Comparison of ENCODE assay signal across 20 mouse cellular contexts in the genomic region with DNA sequence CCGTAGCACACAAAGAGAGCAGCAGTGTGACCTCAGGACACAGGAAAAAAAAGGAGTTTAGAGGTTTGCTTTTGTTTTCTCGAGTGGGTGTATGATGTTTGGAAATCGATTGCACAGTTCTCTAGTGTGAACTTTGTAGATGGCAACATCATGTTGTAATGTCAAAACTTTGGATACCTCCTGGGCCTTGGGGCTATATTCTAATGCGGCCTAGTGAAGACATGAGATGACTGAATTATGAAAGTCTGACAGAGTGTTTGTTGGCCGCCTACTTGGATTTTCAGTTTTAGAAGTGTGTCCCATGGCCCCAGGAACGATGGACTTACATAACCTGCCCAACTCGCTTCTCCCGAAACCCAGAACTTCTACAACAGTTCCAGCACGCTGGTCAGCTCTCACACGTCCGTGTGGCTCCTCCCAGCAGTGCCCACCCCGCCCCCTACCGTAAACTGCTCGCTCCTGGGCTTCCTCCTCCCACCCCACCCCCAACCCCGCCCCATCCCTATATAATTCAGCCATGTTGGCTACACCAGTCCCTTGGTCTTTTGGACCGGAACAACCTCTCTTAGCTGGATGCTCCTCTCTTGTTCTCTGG. TPM values are rescaled to one million over a fixed set of nuclear protein-coding genes. Genes with fewer than 3 reads are reported as not detected.
DNase-seq lines count a peak whose midpoint lies in the region; ATAC-seq and TF ChIP-seq lines count a peak whose summit lies in the region.
"Had no signal": no experiment of that assay in that cellular context is flagged by ENCODE, and none has a peak within 500 bp of the region (broad histone marks: within the 10 kb centered on the region; RNA-seq: fewer than 3 reads in every experiment).

No protein-coding gene starts in this region.

- no peaks in the 10 kb centered on the region for H3K36me3 ChIP-seq in lung, postnatal 0 days (ENCODE audit: insufficient read depth, low read length)
- H3K36me3 ChIP-seq in limb, embryonic 11.5 days (ENCODE audit: control insufficient read depth, insufficient read depth, low read length), result no peaks in the 10 kb centered on the region
- H3K36me3 ChIP-seq in hindbrain, embryonic 13.5 days, result no peaks in the 10 kb centered on the region
- H3K36me3 ChIP-seq: liver, embryonic 15.5 days; midbrain, embryonic 12.5 days; neural tube, embryonic 12.5 days had no signal

- 44% methylated on average over 16 of the region's 16 CpGs for WGBS in lung, postnatal 0 days
- WGBS in limb, embryonic 11.5 days, result 55% methylated on average over 16 of the region's 16 CpGs
- WGBS in hindbrain, embryonic 13.5 days, result 63% methylated on average over 16 of the region's 16 CpGs

- no peaks in the 10 kb centered on the region for H3K9me3 ChIP-seq in lung, postnatal 0 days (ENCODE audit: low read length)
- no peaks in the 10 kb centered on the region for H3K9me3 ChIP-seq in limb, embryonic 11.5 days (ENCODE audit: control insufficient read depth, low read length)
- H3K9me3 ChIP-seq in hindbrain, embryonic 13.5 days, result no peaks in the 10 kb centered on the region
- H3K9me3 ChIP-seq: liver, embryonic 15.5 days; midbrain, embryonic 12.5 days; neural tube, embryonic 12.5 days had no signal

- no peak overlapping the region for H3K27ac ChIP-seq in lung, postnatal 0 days (ENCODE audit: low read length)
- no peak overlapping the region for H3K27ac ChIP-seq in limb, embryonic 11.5 days (replicated peaks; ENCODE audit: low read depth, low read length)
- no peak overlapping the region for H3K27ac ChIP-seq in hindbrain, embryonic 13.5 days
- H3K27ac ChIP-seq: left cerebral cortex, adult 2 months; liver, embryonic 15.5 days; midbrain, embryonic 12.5 days; neural tube, embryonic 12.5 days had no signal

- no peak overlapping the region for H3K4me3 ChIP-seq in lung, postnatal 0 days (ENCODE audit: low read depth, low read length)
- H3K4me3 ChIP-seq in limb, embryonic 11.5 days (ENCODE audit: low read depth, low read length), result no peak overlapping the region
- H3K4me3 ChIP-seq in hindbrain, embryonic 13.5 days, result no peak overlapping the region
- H3K4me3 ChIP-seq: left cerebral cortex, adult 2 months; liver, embryonic 15.5 days; midbrain, embryonic 12.5 days; neural tube, embryonic 12.5 days had no signal

- no peak overlapping the region for H3K4me2 ChIP-seq in lung, postnatal 0 days (replicated peaks; ENCODE audit: low read depth, low read length)
- no peak overlapping the region for H3K4me2 ChIP-seq in limb, embryonic 11.5 days (ENCODE audit: low read depth, severe bottlenecking)
- H3K4me2 ChIP-seq in hindbrain, embryonic 13.5 days, result no peak overlapping the region
- H3K4me2 ChIP-seq: heart, embryonic 11.5 days; liver, embryonic 15.5 days; midbrain, embryonic 12.5 days; neural tube, embryonic 12.5 days had no signal

- no peaks in the 10 kb centered on the region for H3K27me3 ChIP-seq in lung, postnatal 0 days (replicated peaks; ENCODE audit: insufficient read depth, low read length)
- no peaks in the 10 kb centered on the region for H3K27me3 ChIP-seq in limb, embryonic 11.5 days (ENCODE audit: control insufficient read depth, insufficient read depth, low read length)
- H3K27me3 ChIP-seq in hindbrain, embryonic 13.5 days, result no peaks in the 10 kb centered on the region
- H3K27me3 ChIP-seq: midbrain, embryonic 12.5 days; neural tube, embryonic 12.5 days had no signal

- no peak for TF ChIP-seq EP300 in lung, postnatal 0 days (IDR thresholded peaks at IDR 0.05)

- no peak for TF ChIP-seq CTCF in lung, postnatal 0 days (IDR thresholded peaks at IDR 0.05)

- no peak overlapping the region for H3K9ac ChIP-seq in lung, postnatal 0 days (replicated peaks; ENCODE audit: low read depth)
- H3K9ac ChIP-seq in limb, embryonic 11.5 days (ENCODE audit: low read length), result no peak overlapping the region
- no peak overlapping the region for H3K9ac ChIP-seq in hindbrain, embryonic 13.5 days
- H3K9ac ChIP-seq: liver, embryonic 15.5 days; midbrain, embryonic 12.5 days; neural tube, embryonic 12.5 days had no signal

- peak; percentile 27 for DNase-seq in lung, postnatal 0 days (ENCODE audit: low spot score)
- DNase-seq in lung, postnatal 36 days, result no peak
- DNase-seq in embryo, embryonic 10.5 days (ENCODE audit: low spot score), result peak; percentile 31
- DNase-seq in limb, embryonic 11.5 days (ENCODE audit: low spot score), result peak; percentile 45
- no peak for DNase-seq in T-cell, adult 2 months (ENCODE audit: low spot score)
- no peak for DNase-seq in adrenal gland, postnatal 10 days
- DNase-seq: cerebellum, adult 8-10 months; heart, postnatal 10 days; kidney, adult 8-10 months; kidney, postnatal 14 days; left cerebral cortex, postnatal 4 days; right cerebral cortex, adult 18-20 months; thymus, postnatal 4 days had no signal

- ATAC-seq in lung, postnatal 0 days, result peak; percentile 48
- no peak for ATAC-seq in limb, embryonic 11.5 days (ENCODE audit: insufficient number of reproducible peaks, low FRiP score, low TSS enrichment, low read depth)
- ATAC-seq in hindbrain, embryonic 13.5 days (ENCODE audit: low FRiP score), result no peak
- ATAC-seq: inflammation-experienced regulatory T-cells, adult 6 months had no signal

- H3K4me1 ChIP-seq in lung, postnatal 0 days (ENCODE audit: insufficient read depth, low read depth, low read length), result peaks cover 3% of the 10 kb centered on the region; the same call in 1 of the 2 replicates
- H3K4me1 ChIP-seq in limb, embryonic 11.5 days (ENCODE audit: control insufficient read depth, insufficient read depth, low read length), result no peaks in the 10 kb centered on the region
- H3K4me1 ChIP-seq in hindbrain, embryonic 13.5 days (replicated peaks), result 0 out of 2 replicates have a peak, but pooled peaks cover 3% of the 10 kb centered on the region
- H3K4me1 ChIP-seq: liver, embryonic 15.5 days; midbrain, embryonic 12.5 days; neural tube, embryonic 12.5 days had no signal

RNA-seq across cellular contexts. Expression of gene Kdm7a, which starts 42.7 kb away (rescaled TPM):
- 5.1 and 6.7 TPM in 2 replicates for polyA plus RNA-seq in lung, postnatal 0 days (2015; fragmentation: Nextera tagmentation; extraction: Ambion mirVana)
- 10.7 and 11.8 TPM in 2 replicates for polyA plus RNA-seq in limb, embryonic 11.5 days (2014; fragmentation: Nextera tagmentation; extraction: Ambion mirVana)
- polyA plus RNA-seq in hindbrain, embryonic 13.5 days (2015; fragmentation: Nextera tagmentation; extraction: Ambion mirVana), result 9.2 and 9.3 TPM in 2 replicates
- total RNA-seq in adrenal gland, postnatal 10 days (2021), result 10 to 100 TPM; 16.7 to 17.1 TPM

Comparison
In these comparisons a context has a peak if more than half of its experiments do, and no peak if none do; other contexts are left out.
1. DNase-seq: peak in lung, postnatal 0 days (single experiment), embryo, embryonic 10.5 days (single experiment) and limb, embryonic 11.5 days (single experiment); none in lung, postnatal 36 days (single experiment), T-cell, adult 2 months (single experiment) and adrenal gland, postnatal 10 days (single experiment).